Mouse (Mus musculus) midbrain, embryonic 16.5 days (tissue): ENCODE results near the gene Olfr186. TPM values are rescaled to one million over a fixed set of nuclear protein-coding genes. Genes with fewer than 3 reads are reported as not detected.

Source experiments
- ATAC-seq: fragments of 200-750 bp; cut with Nextera tagmentation; 2 replicates; pipeline ENCODE4 v1.8.0; 2017; ENCODE audit warnings: moderate TSS enrichment
- H3K27ac ChIP-seq: fragments of 300-500 bp; sonication (generic); 2 replicates; pipeline ENCODE4 v1.5.1; 2014; ENCODE audit warnings: mild to moderate bottlenecking, low read length, mixed read lengths
- H3K27me3 ChIP-seq: fragments of 300-500 bp; sonication (generic); 2 replicates; pipeline ENCODE4 v1.6.1; 2014; ENCODE audit warnings: low read depth, low read length, mixed read lengths; ENCODE audit not compliant: control insufficient read depth, insufficient read depth
- H3K36me3 ChIP-seq: fragments of 300-500 bp; sonication (generic); 2 replicates; pipeline ENCODE4 v1.6.1; 2014; ENCODE audit warnings: mild to moderate bottlenecking, low read length, moderate library complexity, mixed read lengths; ENCODE audit not compliant: control insufficient read depth, insufficient read depth
- H3K4me1 ChIP-seq: fragments of 300-500 bp; sonication (generic); 2 replicates; pipeline ENCODE4 v1.6.1; 2014; ENCODE audit warnings: mild to moderate bottlenecking, low read length, mixed read lengths; ENCODE audit not compliant: control insufficient read depth, insufficient read depth
- H3K4me2 ChIP-seq: fragments of 300-500 bp; sonication (generic); 2 replicates; pipeline ENCODE4 v1.6.1; 2014; ENCODE audit warnings: mild to moderate bottlenecking, low read length, mixed read lengths
- H3K4me3 ChIP-seq: fragments of 300-500 bp; sonication (generic); 2 replicates; pipeline ENCODE4 v1.5.1; 2014; ENCODE audit warnings: low read depth, mild to moderate bottlenecking, low read length, moderate library complexity, mixed read lengths
- H3K9ac ChIP-seq: fragments of 300-500 bp; sonication (generic); 2 replicates; pipeline ENCODE4 v1.6.1; 2014; ENCODE audit warnings: low read depth, low read length, mixed read lengths
- H3K9me3 ChIP-seq: fragments of 300-500 bp; sonication (generic); replicated peaks from 2 replicates; pipeline ENCODE4 v1.6.1; 2014; ENCODE audit warnings: mild to moderate bottlenecking, low read length, mixed read lengths; ENCODE audit not compliant: control insufficient read depth, poor library complexity, severe bottlenecking
- WGBS: fragments of 180-500 bp; shearing (Covaris S2); extraction: QIAGEN DNeasy Blood & Tissue Kit; methylation state at CpG from one replicate; pipeline ENCODE4 v1.1.7; 2014; 5-methylcytosine and 5-hydroxymethylcytosine counted together
- polyA plus RNA-seq: library from polyadenylated mRNA; unstranded; fragments of >200 nt; fragmentation: Nextera tagmentation; extraction: Ambion mirVana; gene quantifications from 2 replicates; pipeline ENCODE4 v1.2.1, GENCODE M21; 2015

Gene Olfr186
- polyA plus RNA-seq, 1 experiment from 2014 or later: not detected

- H3K9me3 ChIP-seq: no peaks in the 10 kb centered on the region
- no peak within 1 kb of the TSS for H3K4me2 ChIP-seq
- H3K4me1 ChIP-seq: no peaks in the 10 kb centered on the region
- no peak within 1 kb of the TSS for H3K9ac ChIP-seq
- H3K27me3 ChIP-seq: no peaks in the 10 kb centered on the region
- H3K4me3 ChIP-seq: no peak within 1 kb of the TSS
- WGBS: 93% methylated on average over 7 of the region's 7 CpGs
- no peak for ATAC-seq
- no peaks in the 10 kb centered on the region for H3K36me3 ChIP-seq
- H3K27ac ChIP-seq: no peak within 1 kb of the TSS
Observed at GRCm38 (mm10) chr16:59039710-59040109, 9.6 kb upstream of the Olfr186 start, which contains the start of gene Olfr187. Gene Olfr187, minus strand, starts transcription at chr16:59039767.

- no peak for ATAC-seq
- H3K9ac ChIP-seq: no peak overlapping the region
- no peak overlapping the region for H3K27ac ChIP-seq
- no peaks in the 10 kb centered on the region for H3K4me1 ChIP-seq
- H3K4me2 ChIP-seq: no peak overlapping the region
- H3K9me3 ChIP-seq: no peaks in the 10 kb centered on the region
- no peaks in the 10 kb centered on the region for H3K36me3 ChIP-seq
- no peak overlapping the region for H3K4me3 ChIP-seq
- H3K27me3 ChIP-seq: no peaks in the 10 kb centered on the region
- WGBS: 63% methylated on average over 2 of the region's 2 CpGs
Observed at GRCm38 (mm10) chr16:59013357-59014018, 16.6 kb downstream of the Olfr186 start.

DNA sequence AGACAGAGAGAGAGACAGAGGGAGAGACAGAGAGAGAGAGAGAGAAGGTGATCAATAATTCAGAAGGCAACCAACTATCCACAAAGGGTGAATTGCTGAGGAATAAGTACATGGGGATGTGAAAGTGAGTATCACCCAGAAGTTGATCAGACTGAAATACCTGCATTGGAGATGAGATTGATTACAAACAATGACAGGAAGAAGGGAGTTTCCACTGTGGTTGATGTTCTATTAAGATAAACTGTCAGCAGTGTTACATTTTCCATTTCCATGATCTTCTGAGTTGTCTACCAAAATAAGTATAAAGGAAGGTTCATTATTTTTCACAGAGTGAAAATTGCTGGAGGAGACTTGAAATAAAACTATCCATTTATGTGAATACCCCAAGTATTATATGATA lies 22.9 kb downstream of the Olfr186 start:
- ATAC-seq: no peak
- Histone ChIP-seq H3K4me1 (no peaks in the 10 kb centered on the region), H3K27ac (no peak overlapping the region), H3K4me3 (no peak overlapping the region), H3K9me3 (no peaks in the 10 kb centered on the region), H3K36me3 (no peaks in the 10 kb centered on the region), H3K27me3 (no peaks in the 10 kb centered on the region), H3K9ac (no peak overlapping the region), H3K4me2 (no peak overlapping the region)

DNA sequence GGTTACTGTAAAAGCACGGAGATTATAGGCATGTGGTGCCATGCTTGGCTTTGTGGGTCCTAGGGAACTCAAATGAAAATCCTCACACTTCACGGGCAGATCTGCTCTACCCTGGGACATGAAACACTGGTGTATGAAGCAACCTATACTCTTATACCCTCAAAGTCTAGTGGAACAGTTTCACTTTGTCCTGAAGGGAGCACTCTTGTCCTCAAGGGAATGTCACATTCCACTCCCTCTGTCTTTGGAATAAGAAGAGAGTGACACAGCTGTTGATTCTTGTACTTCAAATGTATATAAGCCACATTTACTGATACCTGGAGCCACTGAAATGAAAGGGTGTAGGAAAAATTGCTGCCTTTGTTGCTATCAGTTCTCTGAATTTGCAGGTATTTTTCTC lies 35.0 kb downstream of the Olfr186 start, which contains the start of gene Olfr183:
Gene Olfr183 (plus strand): TSS at position 301 of the 400 bp plus-strand sequence.
- Histone ChIP-seq H3K27me3 (no peaks in the 10 kb centered on the region), H3K9me3 (no peaks in the 10 kb centered on the region), H3K36me3 (no peaks in the 10 kb centered on the region), H3K4me3 (no peak within 1 kb of the TSS), H3K4me2 (no peak within 1 kb of the TSS), H3K9ac (no peak within 1 kb of the TSS), H3K4me1 (no peaks in the 10 kb centered on the region), H3K27ac (no peak within 1 kb of the TSS)
- WGBS: 91% methylated on average over 2 of the region's 2 CpGs
- no peak for ATAC-seq

Other genes starting within 250 kb of the Olfr186 start
- gene Olfr173, start 230.0 kb downstream of the Olfr186 start, polyA plus RNA-seq: not detected in 2 replicates
- gene Olfr175-ps1, start 203.5 kb downstream of the Olfr186 start, polyA plus RNA-seq: not detected in 2 replicates
- gene Olfr177, start 155.5 kb downstream of the Olfr186 start, polyA plus RNA-seq: not detected in 2 replicates
- gene Olfr178, start 138.2 kb downstream of the Olfr186 start, polyA plus RNA-seq: not detected in 2 replicates
- not detected in 2 replicates for gene Olfr181, start 101.5 kb downstream of the Olfr186 start, polyA plus RNA-seq
- gene Olfr180, start 100.9 kb downstream of the Olfr186 start, polyA plus RNA-seq: not detected in 2 replicates
- gene Olfr183, start 34.9 kb downstream of the Olfr186 start, polyA plus RNA-seq: not detected in 2 replicates
- not detected in 2 replicates for gene Olfr187, start 9.5 kb upstream of the Olfr186 start, polyA plus RNA-seq
- gene Olfr190, start 47.7 kb upstream of the Olfr186 start, polyA plus RNA-seq: not detected in 2 replicates
- not detected in 2 replicates for gene Olfr191, start 59.5 kb upstream of the Olfr186 start, polyA plus RNA-seq
- gene Olfr193, start 81.6 kb upstream of the Olfr186 start, polyA plus RNA-seq: not detected in 2 replicates
- gene Olfr194, start 90.8 kb upstream of the Olfr186 start, polyA plus RNA-seq: not detected in 2 replicates
- gene Olfr195, start 116.8 kb upstream of the Olfr186 start, polyA plus RNA-seq: not detected in 2 replicates
- not detected in 2 replicates for gene Olfr196, start 140.2 kb upstream of the Olfr186 start, polyA plus RNA-seq
- gene Olfr198, start 173.2 kb upstream of the Olfr186 start, polyA plus RNA-seq: not detected in 2 replicates
- not detected in 2 replicates for gene Olfr199, start 189.5 kb upstream of the Olfr186 start, polyA plus RNA-seq
- gene Olfr201, start 242.3 kb upstream of the Olfr186 start, polyA plus RNA-seq: not detected in 2 replicates